Mouse (Mus musculus): ENCODE measurements at regions not wholly inside any gene's neighbourhood (a gene's known extent, or its start where the extent isn't known, plus 50 kb on each side); places are given as distances from the start of the nearest gene placed in this dataset.

DNA sequence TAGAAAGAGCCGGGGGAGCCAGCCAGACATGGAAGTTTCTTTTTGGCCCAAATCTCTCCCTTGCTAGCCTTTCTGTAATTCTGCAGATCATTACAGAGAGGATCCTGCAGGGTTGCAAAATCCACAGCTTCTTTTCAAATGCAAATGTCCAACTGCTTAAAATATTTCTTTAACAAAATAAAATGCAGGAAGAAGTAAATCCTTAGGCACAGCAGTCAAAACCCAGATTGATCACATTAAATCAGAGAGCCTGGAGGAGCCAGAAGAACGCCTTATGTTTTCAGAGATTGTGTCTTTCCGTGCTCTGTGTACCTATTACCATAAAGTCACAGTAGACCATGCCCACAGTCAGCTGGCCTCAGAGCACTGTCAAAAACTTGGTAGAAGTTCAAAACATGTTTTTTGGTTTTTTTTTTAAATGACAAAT lies 365.1 kb upstream of the Chrm3 start:
- TF ChIP-seq POLR2A (IDR thresholded peaks at IDR 0.05; ENCODE audit: control insufficient read depth in 1 of 2, insufficient read depth in 1 of 2, low read depth in 1 of 2, low read length in 2 of 2, poor library complexity in 1 of 2) (no peak), CHD2 (IDR thresholded peaks at IDR 0.05; ENCODE audit: low read length) (no peak), EP300 (IDR thresholded peaks at IDR 0.05; ENCODE audit: low read depth in 1 of 2, low read length in 2 of 2) (no peak), SIN3A (IDR thresholded peaks at IDR 0.05; ENCODE audit: low read length) (no peak), CTCF (IDR thresholded peaks at IDR 0.05 in 2 of 3, conservative IDR thresholded peaks at IDR 0.05 in 1 of 3; ENCODE audit: control insufficient read depth in 1 of 3, insufficient read depth in 1 of 3, low read depth in 2 of 3, low read length in 3 of 3, poor library complexity in 1 of 3, severe bottlenecking in 1 of 3) (no peak), ETS1 (IDR thresholded peaks at IDR 0.05; ENCODE audit: low read depth, low read length) (no peak), GATA1 (IDR thresholded peaks at IDR 0.05; ENCODE audit: low read depth, low read length) (no peak), JUND (IDR thresholded peaks at IDR 0.05; ENCODE audit: low read depth, low read length) (no peak), SMC3 (IDR thresholded peaks at IDR 0.05; ENCODE audit: low read depth, low read length) (no peak)

Measured in MEL (cell line).